Mouse (Mus musculus): ENCODE results near the gene Prlh. TPM values are rescaled to one million over a fixed set of nuclear protein-coding genes. Genes with fewer than 3 reads are reported as not detected.

Prlh gene
- polyA plus RNA-seq, 1 experiment from 2014 or later = not detected

DNA sequence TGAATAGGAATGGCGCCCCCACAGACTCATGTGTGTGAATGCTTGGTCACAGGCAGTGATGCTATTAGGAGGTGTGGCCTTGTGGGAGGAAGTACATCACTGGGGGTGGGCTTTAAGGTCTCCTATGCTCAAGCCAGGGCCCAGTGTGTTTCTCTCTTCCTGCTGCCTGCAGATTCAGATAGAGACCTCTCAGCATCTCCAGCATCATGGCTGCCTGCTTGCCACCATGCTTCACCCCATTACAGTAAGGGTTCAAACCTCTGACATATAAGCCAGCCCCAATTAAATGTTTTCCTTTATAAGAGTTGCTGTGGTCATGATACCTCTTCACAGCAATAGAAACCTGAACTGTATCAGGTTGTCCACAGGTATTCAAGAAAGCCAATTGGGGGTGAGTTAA lies 43.0 kb downstream of the Prlh start:
- no peak overlapping the region for H3K4me3 ChIP-seq
- peaks cover 22% of the 10 kb centered on the region for H3K27me3 ChIP-seq (replicated peaks; ENCODE audit: low read depth, poor library complexity, severe bottlenecking)
- no peaks in the 10 kb centered on the region for H3K36me3 ChIP-seq (replicated peaks)
- H3K27ac ChIP-seq (replicated peaks) = no peak overlapping the region
- DNase-seq (ENCODE audit: low spot score) = no peak
- peaks cover 28% of the 10 kb centered on the region for H3K4me1 ChIP-seq
- peaks cover 4% of the 10 kb centered on the region for H3K9me3 ChIP-seq
- whole genome bisulfite sequencing = 91% methylated on average over 1 of the region's 1 CpGs

DNA sequence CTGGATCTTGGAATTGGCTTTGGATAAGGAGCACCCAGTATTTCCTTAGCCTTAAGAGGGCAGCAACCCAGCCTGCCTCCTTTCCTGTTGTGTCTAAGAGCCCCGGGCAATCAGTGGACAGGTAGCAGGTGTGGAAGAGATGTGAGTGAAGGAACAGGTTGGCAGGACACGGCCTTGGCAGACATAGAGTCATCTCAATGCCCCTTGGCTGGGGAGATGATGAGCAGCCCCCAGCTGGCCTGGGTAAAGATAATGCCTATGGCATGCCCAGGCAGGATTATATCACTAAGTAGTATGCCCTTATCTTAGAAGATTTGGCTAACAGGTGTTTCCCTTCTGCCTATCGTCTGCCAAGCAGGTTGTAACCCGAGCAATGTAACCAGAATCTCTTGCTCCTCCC lies 44.2 kb downstream of the Prlh start:
- WGBS = 67% methylated on average over 4 of the region's 4 CpGs
- Histone ChIP-seq H3K4me3 (no peak overlapping the region), H3K27me3 (replicated peaks; ENCODE audit: low read depth, poor library complexity, severe bottlenecking) (peaks cover 22% of the 10 kb centered on the region), H3K9me3 (peaks cover 4% of the 10 kb centered on the region), H3K36me3 (replicated peaks) (peaks cover 1% of the 10 kb centered on the region; the same call in 1 of the 2 replicates), H3K4me1 (peaks cover 34% of the 10 kb centered on the region), H3K27ac (replicated peaks) (no peak overlapping the region)
- DNase-seq (ENCODE audit: low spot score) = no peak

DNA sequence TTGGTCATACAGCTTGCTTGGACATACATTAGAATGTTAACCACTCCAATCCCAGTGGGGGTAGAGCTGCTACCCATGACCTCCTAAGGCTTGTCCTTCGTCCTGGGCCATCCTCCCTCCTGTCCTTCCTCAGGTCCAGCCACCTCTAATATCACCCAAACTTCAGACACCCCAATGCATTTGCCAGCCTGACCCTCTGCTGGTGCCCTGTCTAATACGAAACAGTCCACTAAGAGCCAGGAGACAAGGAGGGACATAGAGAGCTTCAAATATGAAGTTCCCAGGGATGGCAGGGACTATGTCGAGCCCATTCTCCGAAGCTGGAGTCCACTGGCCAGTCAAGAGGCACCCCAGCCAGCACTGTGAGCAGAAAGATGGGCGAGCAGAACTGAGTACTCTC lies 44.7 kb downstream of the Prlh start:
- peaks cover 4% of the 10 kb centered on the region for H3K9me3 ChIP-seq
- H3K4me3 ChIP-seq = peak overlapping the region; percentile 70
- H3K27ac ChIP-seq (replicated peaks) = no peak overlapping the region
- H3K27me3 ChIP-seq (replicated peaks; ENCODE audit: low read depth, poor library complexity, severe bottlenecking) = peaks cover 22% of the 10 kb centered on the region
- H3K4me1 ChIP-seq = peaks cover 34% of the 10 kb centered on the region
- 86% methylated on average over 5 of the region's 5 CpGs for WGBS
- peaks cover 3% of the 10 kb centered on the region; the same call in 1 of the 2 replicates for H3K36me3 ChIP-seq (replicated peaks)
- DNase-seq (ENCODE audit: low spot score) = no peak

DNA sequence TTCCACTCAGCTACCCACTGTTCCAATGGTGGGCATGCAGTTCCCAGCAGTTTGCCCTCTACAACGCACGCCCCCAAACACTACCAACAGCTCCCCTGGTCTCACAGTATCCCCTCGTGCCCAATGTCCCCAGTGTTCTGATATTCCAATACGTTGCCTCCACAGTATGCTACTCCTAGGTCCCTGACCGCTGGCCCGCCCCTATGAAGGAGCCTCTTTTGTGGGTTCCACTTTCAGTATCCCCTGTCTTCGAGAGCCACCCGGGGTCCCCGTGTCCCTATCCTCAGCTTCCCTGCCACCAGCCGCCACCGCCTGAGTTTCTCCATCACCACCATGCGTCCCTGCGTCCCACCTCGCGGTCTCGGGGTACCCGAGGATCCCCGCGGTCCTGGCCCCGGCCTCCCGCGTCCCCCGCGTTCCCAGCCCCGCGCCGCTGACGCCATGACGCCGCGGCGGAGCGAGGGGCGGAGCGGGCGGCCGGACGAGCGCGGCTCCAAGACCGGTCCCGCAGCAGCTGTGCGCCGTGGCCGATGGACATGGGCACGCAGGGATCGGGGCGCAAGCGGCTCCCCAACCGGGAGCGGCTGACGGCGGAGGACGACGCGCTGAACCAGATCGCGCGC lies 45.5 kb downstream of the Prlh start, which contains the start of gene Lrrfip1:
Gene Lrrfip1, plus strand, starts transcription at position 470 of the 623 bp plus-strand sequence.
- Histone ChIP-seq H3K9me3 (peaks cover 4% of the 10 kb centered on the region), H3K36me3 (replicated peaks) (peaks cover 3% of the 10 kb centered on the region; the same call in 1 of the 2 replicates), H3K4me1 (peaks cover 34% of the 10 kb centered on the region), H3K4me3 (peak within 1 kb of the TSS; percentile 70), H3K27me3 (replicated peaks; ENCODE audit: low read depth, poor library complexity, severe bottlenecking) (peaks cover 22% of the 10 kb centered on the region), H3K27ac (replicated peaks) (peak within 1 kb of the TSS; percentile 88)
- DNase-seq (ENCODE audit: low spot score) = peak; percentile 78
- 2% methylated on average over 59 of the region's 59 CpGs for WGBS

GRCm38 (mm10) chr1:90998891-90999611 lies 46.1 kb downstream of the Prlh start:
- peaks cover 22% of the 10 kb centered on the region for H3K27me3 ChIP-seq (replicated peaks; ENCODE audit: low read depth, poor library complexity, severe bottlenecking)
- peak overlapping the region; percentile 88 for H3K27ac ChIP-seq (replicated peaks)
- WGBS = 4% methylated on average over 41 of the region's 41 CpGs
- peaks cover 4% of the 10 kb centered on the region for H3K9me3 ChIP-seq
- peak overlapping the region; percentile 70 for H3K4me3 ChIP-seq
- peak; percentile 60 for DNase-seq (ENCODE audit: low spot score)
- peaks cover 34% of the 10 kb centered on the region for H3K4me1 ChIP-seq
- peaks cover 3% of the 10 kb centered on the region; the same call in 1 of the 2 replicates for H3K36me3 ChIP-seq (replicated peaks)

DNA sequence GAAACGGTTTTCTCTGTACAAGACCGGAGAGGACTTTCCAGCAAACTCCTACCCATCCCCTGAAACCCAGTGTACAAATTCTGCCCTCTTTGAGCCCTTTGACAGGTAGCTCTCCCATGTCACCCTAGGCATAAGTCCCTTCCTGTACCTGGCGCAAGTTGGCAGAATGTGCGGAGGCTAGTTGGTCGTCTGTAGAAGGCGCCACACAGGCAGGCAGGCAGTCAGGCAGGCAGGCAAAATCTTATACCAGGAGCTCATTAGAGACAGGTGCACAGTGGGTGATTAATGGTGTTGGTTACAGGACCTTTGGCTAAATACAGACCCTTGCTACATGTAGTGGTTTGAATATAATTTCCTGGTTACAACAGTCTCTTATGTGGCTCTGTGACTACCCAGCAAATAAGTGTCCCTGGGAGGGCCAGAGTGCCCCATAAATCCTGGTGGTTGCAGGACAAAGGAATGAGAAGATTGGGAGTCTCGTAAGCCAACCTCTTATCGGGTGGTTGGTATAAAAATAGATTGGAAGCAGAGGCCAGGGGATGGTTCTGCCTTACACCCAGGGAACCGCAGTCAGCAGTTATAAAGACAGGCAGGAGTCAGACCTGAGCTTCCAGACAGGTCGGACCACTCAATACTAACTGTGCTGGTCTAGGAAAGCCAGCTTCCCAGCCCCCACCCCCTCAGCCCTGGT lies 47.1 kb downstream of the Prlh start:
- peaks cover 3% of the 10 kb centered on the region; the same call in 1 of the 2 replicates for H3K36me3 ChIP-seq (replicated peaks)
- H3K4me1 ChIP-seq = peaks cover 34% of the 10 kb centered on the region
- DNase-seq (ENCODE audit: low spot score) = no peak
- WGBS = 78% methylated on average over 10 of the region's 10 CpGs
- H3K4me3 ChIP-seq = peak overlapping the region; percentile 70
- peaks cover 22% of the 10 kb centered on the region for H3K27me3 ChIP-seq (replicated peaks; ENCODE audit: low read depth, poor library complexity, severe bottlenecking)
- peaks cover 4% of the 10 kb centered on the region for H3K9me3 ChIP-seq
- H3K27ac ChIP-seq (replicated peaks) = no peak overlapping the region; the same call in 1 of the 2 replicates

- no peaks in the 10 kb centered on the region; the same call in 1 of the 2 replicates for H3K9me3 ChIP-seq
- H3K27ac ChIP-seq (replicated peaks) = no peak overlapping the region
- H3K4me3 ChIP-seq = no peak overlapping the region
- peaks cover 22% of the 10 kb centered on the region for H3K27me3 ChIP-seq (replicated peaks; ENCODE audit: low read depth, poor library complexity, severe bottlenecking)
- H3K4me1 ChIP-seq = peaks cover 34% of the 10 kb centered on the region
- no peak for DNase-seq (ENCODE audit: low spot score)
- 88% methylated on average over 3 of the region's 3 CpGs for WGBS
- H3K36me3 ChIP-seq (replicated peaks) = peaks cover 3% of the 10 kb centered on the region; the same call in 1 of the 2 replicates
Observed at GRCm38 (mm10) chr1:91001101-91001500, 48.2 kb downstream of the Prlh start.

DNA sequence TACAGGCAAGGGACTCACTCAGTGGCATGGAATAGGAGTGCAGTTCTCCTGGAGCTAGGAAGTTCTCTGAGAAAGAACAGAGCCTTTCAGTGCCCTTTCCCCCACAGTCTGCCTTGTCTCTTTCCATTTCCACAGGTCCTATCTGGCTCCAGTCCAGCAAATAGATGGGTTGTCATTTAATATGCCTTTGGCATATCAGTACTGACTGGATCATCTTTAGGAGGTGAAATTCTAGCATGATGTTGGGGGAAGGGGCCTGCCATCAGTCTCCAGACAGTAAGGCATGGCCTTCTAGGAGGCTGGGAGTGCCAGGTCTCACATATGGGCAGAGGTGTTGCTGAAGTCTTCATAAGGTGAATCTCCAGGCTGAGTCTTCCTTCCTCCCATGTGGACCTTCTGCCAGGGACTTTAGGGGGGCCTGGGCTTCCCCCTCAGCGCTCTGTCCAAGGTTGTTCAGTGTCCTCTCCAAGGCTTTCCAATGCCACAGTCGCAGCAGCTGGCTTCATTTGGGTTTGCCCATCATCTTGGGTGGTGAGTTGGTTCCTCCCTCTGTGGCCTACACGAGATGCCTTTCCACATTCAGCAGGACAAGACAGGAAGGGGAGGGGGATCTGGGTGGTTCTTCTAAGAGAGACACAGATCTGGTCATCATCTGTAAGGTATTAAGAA lies 49.1 kb downstream of the Prlh start:
- DNase-seq (ENCODE audit: low spot score) = no peak
- H3K27me3 ChIP-seq (replicated peaks; ENCODE audit: low read depth, poor library complexity, severe bottlenecking) = peaks cover 20% of the 10 kb centered on the region
- no peaks in the 10 kb centered on the region for H3K9me3 ChIP-seq
- WGBS = 89% methylated on average over 3 of the region's 3 CpGs
- peaks cover 3% of the 10 kb centered on the region; the same call in 1 of the 2 replicates for H3K36me3 ChIP-seq (replicated peaks)
- no peak overlapping the region for H3K27ac ChIP-seq (replicated peaks)
- no peak overlapping the region for H3K4me3 ChIP-seq
- H3K4me1 ChIP-seq = peaks cover 34% of the 10 kb centered on the region

DNA sequence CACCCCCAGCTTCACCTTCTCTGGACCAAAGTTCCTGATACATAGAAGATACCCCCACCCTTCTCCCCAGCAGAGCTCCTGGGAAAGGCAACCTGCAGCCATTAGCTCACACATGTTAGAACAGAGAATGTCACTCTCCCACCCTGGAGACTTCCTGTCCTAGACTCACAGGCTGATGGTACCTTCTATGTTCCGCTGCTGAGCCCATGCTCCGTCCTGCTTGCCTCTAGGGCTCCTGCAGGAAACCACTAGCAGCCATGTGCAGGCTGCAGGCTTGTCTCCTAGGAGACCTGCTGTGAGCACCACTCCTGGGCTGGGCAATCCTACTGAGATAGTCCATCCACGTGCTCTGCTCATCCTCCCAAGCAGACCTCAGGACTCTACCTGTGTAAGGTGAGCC lies 49.7 kb downstream of the Prlh start:
- Histone ChIP-seq H3K4me1 (peaks cover 34% of the 10 kb centered on the region), H3K9me3 (no peaks in the 10 kb centered on the region), H3K36me3 (replicated peaks) (peaks cover 3% of the 10 kb centered on the region; the same call in 1 of the 2 replicates), H3K27ac (replicated peaks) (no peak overlapping the region), H3K4me3 (no peak overlapping the region), H3K27me3 (replicated peaks; ENCODE audit: low read depth, poor library complexity, severe bottlenecking) (peaks cover 13% of the 10 kb centered on the region)
- no peak for DNase-seq (ENCODE audit: low spot score)
- 89% methylated on average over 3 of the region's 3 CpGs for WGBS

Other genes starting within 250 kb of the Prlh start
- 3.5 and 6.6 TPM in 2 replicates for gene Col6a3, start 109.1 kb upstream of the Prlh start, polyA plus RNA-seq (2016; fragmentation: Nextera tagmentation; extraction: Ambion mirVana)
- gene Mlph, start 38.0 kb upstream of the Prlh start, polyA plus RNA-seq (2016; fragmentation: Nextera tagmentation; extraction: Ambion mirVana) = 0.06 and 0.14 TPM in 2 replicates
- 0.39 and 0.44 TPM in 2 replicates for gene Rab17, start 16.6 kb downstream of the Prlh start, polyA plus RNA-seq (2016; fragmentation: Nextera tagmentation; extraction: Ambion mirVana)
- 22.5 and 25.7 TPM in 2 replicates for gene Lrrfip1, start 45.6 kb downstream of the Prlh start, polyA plus RNA-seq (2016; fragmentation: Nextera tagmentation; extraction: Ambion mirVana)
- gene Rbm44, start 192.0 kb downstream of the Prlh start, polyA plus RNA-seq (2016; fragmentation: Nextera tagmentation; extraction: Ambion mirVana) = 0.87 and 1.2 TPM in 2 replicates
- 0.47 and 0.61 TPM in 2 replicates for gene Ramp1, start 226.7 kb downstream of the Prlh start, polyA plus RNA-seq (2016; fragmentation: Nextera tagmentation; extraction: Ambion mirVana)

All from embryonic facial prominence, embryonic 10.5 days (tissue).